Mouse (Mus musculus) kidney, adult 2 months (tissue): ENCODE measurements around the gene Prkg1.

Experiments
- CTCF ChIP-seq: fragments of 200-500 bp; conservative IDR thresholded peaks from 2 replicates; pipeline ENCODE4 v1.5.1; 2011; ENCODE audit warnings: low read depth, mild to moderate bottlenecking, control low read depth, low read length, moderate library complexity, mixed read lengths; ENCODE audit not compliant: insufficient read depth, insufficient read length
- POLR2A ChIP-seq: fragments of 200-500 bp; IDR thresholded peaks from one replicate; pipeline ENCODE4 v1.6.1; 2011; ENCODE audit warnings: low read depth, low read length, control low read depth

DNA sequence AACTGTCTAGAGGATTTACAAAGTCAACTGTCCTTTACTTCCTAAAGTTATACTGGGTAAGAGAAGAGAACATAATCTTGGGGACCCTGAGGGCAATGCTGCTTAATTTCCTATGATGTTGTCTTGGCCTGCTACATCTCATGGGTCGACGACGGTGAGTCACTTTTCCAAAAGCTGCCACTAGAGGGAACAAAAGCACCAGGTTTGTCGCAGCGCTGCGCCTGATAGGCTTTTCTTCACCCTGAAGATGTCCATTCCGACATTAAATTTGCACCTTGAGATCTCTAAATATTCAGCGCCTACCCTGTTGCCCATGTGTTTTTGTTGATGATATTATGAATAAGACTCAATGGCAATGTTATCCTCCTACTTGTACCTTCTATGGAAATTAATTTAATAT, 1100.6 kb downstream of the Prkg1 start:
- TF ChIP-seq CTCF (peak; percentile 85), POLR2A (no peak)
